ENCODE assay signal across 19 mouse cellular contexts in the genomic region with DNA sequence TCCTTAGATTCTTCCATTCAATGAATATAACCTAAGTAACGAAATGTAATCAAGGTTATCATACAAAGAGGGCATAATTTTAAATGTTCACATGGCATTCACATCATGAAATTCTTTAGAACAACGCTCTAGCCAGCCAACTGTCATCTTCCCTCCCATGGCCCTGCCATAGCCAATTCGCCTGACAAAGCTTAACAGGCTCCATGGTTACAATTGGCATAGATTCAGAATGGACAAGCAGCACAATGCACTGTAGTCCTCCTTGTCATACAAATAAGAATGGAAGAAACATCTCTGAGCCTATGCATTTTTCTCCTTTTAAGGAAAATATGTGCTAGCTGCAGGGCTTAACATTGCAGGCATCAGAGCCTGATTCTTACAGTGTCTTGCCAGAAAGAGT.
"Had no signal": no experiment of that assay in that cellular context is flagged by ENCODE, and none has a peak within 500 bp of the region (broad histone marks: within the 10 kb centered on the region; RNA-seq: fewer than 3 reads in every experiment).

No protein-coding gene starts in this region.

- DNase-seq: kidney, adult 9 months; kidney, postnatal 14 days; kidney, postnatal 4 days; layer of hippocampus, adult 9-11 months; layer of hippocampus, postnatal 36 days; liver, embryonic 13.5 days; lung, adult 2 months; lung, postnatal 14 days; lung, postnatal 4 days; right cerebral cortex, adult 18-20 months; right cerebral cortex, postnatal 14 days; right cerebral cortex, postnatal 4 days; thymus, adult 2 months; thymus, postnatal 36 days had no signal

- H3K9me3 ChIP-seq: liver, embryonic 13.5 days; midbrain, embryonic 12.5 days; neural tube, embryonic 12.5 days; neural tube, embryonic 15.5 days had no signal

- H3K4me1 ChIP-seq: liver, embryonic 13.5 days; neural tube, embryonic 12.5 days; neural tube, embryonic 15.5 days had no signal

- H3K27me3 ChIP-seq: liver, embryonic 13.5 days; midbrain, embryonic 12.5 days; neural tube, embryonic 12.5 days; neural tube, embryonic 15.5 days had no signal

- H3K4me2 ChIP-seq: liver, embryonic 13.5 days; midbrain, embryonic 12.5 days; neural tube, embryonic 12.5 days; neural tube, embryonic 15.5 days had no signal

- H3K4me3 ChIP-seq: left cerebral cortex, adult 2 months; liver, embryonic 13.5 days; midbrain, embryonic 12.5 days; neural tube, embryonic 12.5 days; neural tube, embryonic 15.5 days had no signal

- H3K9ac ChIP-seq: liver, embryonic 13.5 days; midbrain, embryonic 12.5 days; neural tube, embryonic 12.5 days; neural tube, embryonic 15.5 days had no signal

- H3K27ac ChIP-seq: left cerebral cortex, adult 2 months; liver, embryonic 13.5 days; midbrain, embryonic 12.5 days; neural tube, embryonic 12.5 days; neural tube, embryonic 15.5 days; stomach, postnatal 0 days had no signal

- H3K36me3 ChIP-seq: liver, embryonic 13.5 days; midbrain, embryonic 12.5 days; neural tube, embryonic 12.5 days; neural tube, embryonic 15.5 days had no signal
